Mouse (Mus musculus): ENCODE results near the gene Cyp46a1. TPM values are rescaled to one million over a fixed set of nuclear protein-coding genes. Genes with fewer than 3 reads are reported as not detected.

Gene Cyp46a1
- polyA plus RNA-seq, 1 experiment, result 31.0 TPM

- TF ChIP-seq CTCF (IDR thresholded peaks at IDR 0.05; ENCODE audit: borderline replicate concordance, extremely low read depth, insufficient read depth, insufficient read length) (no peak), POLR2A (IDR thresholded peaks at IDR 0.05; ENCODE audit: borderline replicate concordance, extremely low read depth, insufficient read depth, insufficient read length, poor library complexity, severe bottlenecking) (no peak)
- DNase-seq (ENCODE audit: low read depth), result no peak
Observed at GRCm38 (mm10) chr12:108392254-108393044, 58.3 kb downstream of the Cyp46a1 start.

- TF ChIP-seq POLR2A (IDR thresholded peaks at IDR 0.05; ENCODE audit: borderline replicate concordance, extremely low read depth, insufficient read depth, insufficient read length, poor library complexity, severe bottlenecking) (no peak), CTCF (IDR thresholded peaks at IDR 0.05; ENCODE audit: borderline replicate concordance, extremely low read depth, insufficient read depth, insufficient read length) (no peak)
- DNase-seq (ENCODE audit: low read depth), result no peak
Observed at GRCm38 (mm10) chr12:108393082-108393481, 58.9 kb downstream of the Cyp46a1 start.

GRCm38 (mm10) chr12:108393637-108394036, 59.5 kb downstream of the Cyp46a1 start:
- no peak for DNase-seq (ENCODE audit: low read depth)
- no peak for TF ChIP-seq POLR2A (IDR thresholded peaks at IDR 0.05; ENCODE audit: borderline replicate concordance, extremely low read depth, insufficient read depth, insufficient read length, poor library complexity, severe bottlenecking)
- no peak for TF ChIP-seq CTCF (IDR thresholded peaks at IDR 0.05; ENCODE audit: borderline replicate concordance, extremely low read depth, insufficient read depth, insufficient read length)

- no peak for DNase-seq (ENCODE audit: low read depth)
- TF ChIP-seq CTCF (IDR thresholded peaks at IDR 0.05; ENCODE audit: borderline replicate concordance, extremely low read depth, insufficient read depth, insufficient read length) (no peak), POLR2A (IDR thresholded peaks at IDR 0.05; ENCODE audit: borderline replicate concordance, extremely low read depth, insufficient read depth, insufficient read length, poor library complexity, severe bottlenecking) (no peak)
Observed at GRCm38 (mm10) chr12:108394534-108395284, 60.5 kb downstream of the Cyp46a1 start.

GRCm38 (mm10) chr12:108395285-108395660, 61.1 kb downstream of the Cyp46a1 start:
- DNase-seq (ENCODE audit: low read depth), result no peak
- TF ChIP-seq POLR2A (IDR thresholded peaks at IDR 0.05; ENCODE audit: borderline replicate concordance, extremely low read depth, insufficient read depth, insufficient read length, poor library complexity, severe bottlenecking), result no peak
- TF ChIP-seq CTCF (IDR thresholded peaks at IDR 0.05; ENCODE audit: borderline replicate concordance, extremely low read depth, insufficient read depth, insufficient read length), result no peak

GRCm38 (mm10) chr12:108396081-108396947, 62.1 kb downstream of the Cyp46a1 start:
- peak; percentile 99 for DNase-seq (ENCODE audit: low read depth)
- no peak for TF ChIP-seq POLR2A (IDR thresholded peaks at IDR 0.05; ENCODE audit: borderline replicate concordance, extremely low read depth, insufficient read depth, insufficient read length, poor library complexity, severe bottlenecking)
- no peak for TF ChIP-seq CTCF (IDR thresholded peaks at IDR 0.05; ENCODE audit: borderline replicate concordance, extremely low read depth, insufficient read depth, insufficient read length)

- DNase-seq (ENCODE audit: low read depth), result no peak
- TF ChIP-seq POLR2A (IDR thresholded peaks at IDR 0.05; ENCODE audit: borderline replicate concordance, extremely low read depth, insufficient read depth, insufficient read length, poor library complexity, severe bottlenecking) (no peak), CTCF (IDR thresholded peaks at IDR 0.05; ENCODE audit: borderline replicate concordance, extremely low read depth, insufficient read depth, insufficient read length) (no peak)
Observed at GRCm38 (mm10) chr12:108398681-108399080, 64.5 kb downstream of the Cyp46a1 start.

GRCm38 (mm10) chr12:108399191-108399590, 65.0 kb downstream of the Cyp46a1 start:
- no peak for TF ChIP-seq POLR2A (IDR thresholded peaks at IDR 0.05; ENCODE audit: borderline replicate concordance, extremely low read depth, insufficient read depth, insufficient read length, poor library complexity, severe bottlenecking)
- TF ChIP-seq CTCF (IDR thresholded peaks at IDR 0.05; ENCODE audit: borderline replicate concordance, extremely low read depth, insufficient read depth, insufficient read length), result no peak
- no peak for DNase-seq (ENCODE audit: low read depth)

- DNase-seq (ENCODE audit: low read depth), result no peak
Observed at GRCm38 (mm10) chr12:108400951-108401350, 66.8 kb downstream of the Cyp46a1 start.

GRCm38 (mm10) chr12:108403957-108404356, 69.8 kb downstream of the Cyp46a1 start:
- no peak for TF ChIP-seq CTCF (IDR thresholded peaks at IDR 0.05; ENCODE audit: borderline replicate concordance, extremely low read depth, insufficient read depth, insufficient read length)
- TF ChIP-seq POLR2A (IDR thresholded peaks at IDR 0.05; ENCODE audit: borderline replicate concordance, extremely low read depth, insufficient read depth, insufficient read length, poor library complexity, severe bottlenecking), result no peak
- peak; percentile 45 for DNase-seq (ENCODE audit: low read depth)

More at GRCm38 (mm10) chr12:108400951-108401350, 66.8 kb downstream of the Cyp46a1 start:
- no peak for TF ChIP-seq CTCF (IDR thresholded peaks at IDR 0.05; ENCODE audit: borderline replicate concordance, extremely low read depth, insufficient read depth, insufficient read length)
- TF ChIP-seq POLR2A (IDR thresholded peaks at IDR 0.05; ENCODE audit: borderline replicate concordance, extremely low read depth, insufficient read depth, insufficient read length, poor library complexity, severe bottlenecking), result no peak

- DNase-seq (ENCODE audit: low read depth), result no peak
- TF ChIP-seq CTCF (IDR thresholded peaks at IDR 0.05; ENCODE audit: borderline replicate concordance, extremely low read depth, insufficient read depth, insufficient read length) (no peak), POLR2A (IDR thresholded peaks at IDR 0.05; ENCODE audit: borderline replicate concordance, extremely low read depth, insufficient read depth, insufficient read length, poor library complexity, severe bottlenecking) (no peak)
Observed at GRCm38 (mm10) chr12:108409100-108409499, 74.9 kb downstream of the Cyp46a1 start.
